Mouse (Mus musculus): ENCODE data around the gene Vmn2r9. TPM values are rescaled to one million over a fixed set of nuclear protein-coding genes. Genes with fewer than 3 reads are reported as not detected.
"Not testable (repeated sequence)": the region's sequence is repeated elsewhere in the genome, so short reads cannot be mapped to it uniquely, and the experiment has no call there.

The Vmn2r9 gene
- total and polyA plus RNA-seq, 3 experiments: not detected

GRCm38 (mm10) chr5:108795263-108795662 lies 57.1 kb downstream of the Vmn2r9 start, which contains the start of gene Tmed11:
Gene Tmed11 (minus strand): TSS chr5:108795363.
- H3K9ac ChIP-seq (ENCODE audit: control insufficient read depth, low read depth, low read length, poor library complexity, severe bottlenecking); H3K4me1 ChIP-seq (ENCODE audit: control insufficient read depth in 1 of 2, insufficient read depth in 2 of 2, low read length in 2 of 2); H3K79me2 ChIP-seq (ENCODE audit: control insufficient read depth, insufficient read depth, low read length, poor library complexity); H3K36me3 ChIP-seq (ENCODE audit: control insufficient read depth in 1 of 2, insufficient read depth in 2 of 2, low read length in 2 of 2); H3K9me3 ChIP-seq (replicated peaks; ENCODE audit: insufficient read depth, low read length); H3K27ac ChIP-seq (ENCODE audit: control insufficient read depth, low read depth, low read length); DNase-seq (ENCODE audit: low read depth, low spot score); H3K27me3 ChIP-seq (ENCODE audit: control insufficient read depth in 1 of 2, insufficient read depth in 2 of 2, low read length in 2 of 2); H3K4me3 ChIP-seq (ENCODE audit: control insufficient read depth in 1 of 2, insufficient read depth in 1 of 2, low read depth in 2 of 2, low read length in 2 of 2): not testable (repeated sequence)

- not testable (repeated sequence) for H3K9me3 ChIP-seq (replicated peaks; ENCODE audit: insufficient read depth, low read length); H3K36me3 ChIP-seq (ENCODE audit: control insufficient read depth in 1 of 2, insufficient read depth in 2 of 2, low read length in 2 of 2); H3K4me3 ChIP-seq (ENCODE audit: control insufficient read depth in 1 of 2, insufficient read depth in 1 of 2, low read depth in 2 of 2, low read length in 2 of 2); H3K9ac ChIP-seq (ENCODE audit: control insufficient read depth, low read depth, low read length, poor library complexity, severe bottlenecking); H3K27me3 ChIP-seq (ENCODE audit: control insufficient read depth in 1 of 2, insufficient read depth in 2 of 2, low read length in 2 of 2); H3K4me1 ChIP-seq (ENCODE audit: control insufficient read depth in 1 of 2, insufficient read depth in 2 of 2, low read length in 2 of 2); H3K27ac ChIP-seq (ENCODE audit: control insufficient read depth, low read depth, low read length); H3K79me2 ChIP-seq (ENCODE audit: control insufficient read depth, insufficient read depth, low read length, poor library complexity)
- peak; percentile 10 for DNase-seq (ENCODE audit: low read depth, low spot score)
- TF ChIP-seq RAD21 (IDR thresholded peaks at IDR 0.05; ENCODE audit: low read depth, low read length) (peak; percentile 15), CTCF (IDR thresholded peaks at IDR 0.05 in 2 of 3, conservative IDR thresholded peaks at IDR 0.05 in 1 of 3; ENCODE audit: control insufficient read depth in 1 of 3, insufficient read depth in 1 of 3, low read depth in 2 of 3, low read length in 3 of 3, poor library complexity in 1 of 3, severe bottlenecking in 1 of 3) (peak; percentile 23 to 44 (median 43); a peak in 5 of 6 replicates), SMC3 (IDR thresholded peaks at IDR 0.05; ENCODE audit: low read depth, low read length) (peak; percentile 37)
Measured at GRCm38 (mm10) chr5:108790385-108790784, 62.0 kb downstream of the Vmn2r9 start.

Other genes starting within 250 kb of the Vmn2r9 start
- 48.5 and 54.9 TPM in 2 replicates for gene Gak, start 222.8 kb downstream of the Vmn2r9 start, total RNA-seq (2012; rRNA removed)
- gene Gak, start 222.8 kb downstream of the Vmn2r9 start, polyA plus RNA-seq (2012; ENCODE audit: insufficient read depth in 1 of 2, insufficient read length in 2 of 2, low read depth in 1 of 2, low replicate concordance in 2 of 2, missing spikeins in 1 of 2): 10 to 100 TPM in 1 of 2 experiments, not detected in 1; 76.4 TPM
- gene Tmem175, start 222.8 kb downstream of the Vmn2r9 start, total RNA-seq (2012; rRNA removed): 19.3 and 22.1 TPM in 2 replicates
- gene Tmem175, start 222.8 kb downstream of the Vmn2r9 start, polyA plus RNA-seq (2012; ENCODE audit: insufficient read depth in 1 of 2, insufficient read length in 2 of 2, low read depth in 1 of 2, low replicate concordance in 2 of 2, missing spikeins in 1 of 2): 10 to 100 TPM in 1 of 2 experiments, not detected in 1; 39.2 TPM
- 1.5 and 1.9 TPM in 2 replicates for gene Idua, start 192.3 kb downstream of the Vmn2r9 start, total RNA-seq (2012; rRNA removed)
- gene Idua, start 192.3 kb downstream of the Vmn2r9 start, polyA plus RNA-seq (2012; ENCODE audit: insufficient read depth in 1 of 2, insufficient read length in 2 of 2, low read depth in 1 of 2, low replicate concordance in 2 of 2, missing spikeins in 1 of 2): 1 to 10 TPM in 1 of 2 experiments, not detected in 1; 9.5 TPM
- gene Dgkq, start 182.9 kb downstream of the Vmn2r9 start, total RNA-seq (2012; rRNA removed): 10.5 and 11.3 TPM in 2 replicates
- 10 to 100 TPM in 1 of 2 experiments, not detected in 1; 11.3 TPM for gene Dgkq, start 182.9 kb downstream of the Vmn2r9 start, polyA plus RNA-seq (2012; ENCODE audit: insufficient read depth in 1 of 2, insufficient read length in 2 of 2, low read depth in 1 of 2, low replicate concordance in 2 of 2, missing spikeins in 1 of 2)
- gene Slc26a1, start 177.0 kb downstream of the Vmn2r9 start, total RNA-seq (2012; rRNA removed): 31.2 and 33.9 TPM in 2 replicates
- gene Slc26a1, start 177.0 kb downstream of the Vmn2r9 start, polyA plus RNA-seq (2012; ENCODE audit: insufficient read depth in 1 of 2, insufficient read length in 2 of 2, low read depth in 1 of 2, low replicate concordance in 2 of 2, missing spikeins in 1 of 2): 10 to 100 TPM in 1 of 2 experiments, not detected in 1; 29.6 TPM
- gene Fgfrl1, start 160.2 kb downstream of the Vmn2r9 start, total RNA-seq (2012; rRNA removed): 13.1 and 16.0 TPM in 2 replicates
- 10 to 100 TPM in 1 of 2 experiments, not detected in 1; 27.3 TPM for gene Fgfrl1, start 160.2 kb downstream of the Vmn2r9 start, polyA plus RNA-seq (2012; ENCODE audit: insufficient read depth in 1 of 2, insufficient read length in 2 of 2, low read depth in 1 of 2, low replicate concordance in 2 of 2, missing spikeins in 1 of 2)
- 0.58 TPM in 1 of 2 replicates, not detected in the other for gene Rnf212, start 77.6 kb downstream of the Vmn2r9 start, total RNA-seq (2012; rRNA removed)
- under 1 TPM in 1 of 2 experiments, not detected in 1; 0.46 TPM for gene Rnf212, start 77.6 kb downstream of the Vmn2r9 start, polyA plus RNA-seq (2012; ENCODE audit: insufficient read depth in 1 of 2, insufficient read length in 2 of 2, low read depth in 1 of 2, low replicate concordance in 2 of 2, missing spikeins in 1 of 2)
- gene Tmed11, start 57.2 kb downstream of the Vmn2r9 start, total RNA-seq (2012; rRNA removed): not detected in 2 replicates
- gene Tmed11, start 57.2 kb downstream of the Vmn2r9 start, polyA plus RNA-seq (2012; ENCODE audit: insufficient read depth in 1 of 2, insufficient read length in 2 of 2, low read depth in 1 of 2, low replicate concordance in 2 of 2, missing spikeins in 1 of 2): not detected
- not detected in 2 replicates for gene Vmn2r8, start 43.8 kb downstream of the Vmn2r9 start, total RNA-seq (2012; rRNA removed)
- gene Vmn2r8, start 43.8 kb downstream of the Vmn2r9 start, polyA plus RNA-seq (2012; ENCODE audit: insufficient read depth in 1 of 2, insufficient read length in 2 of 2, low read depth in 1 of 2, low replicate concordance in 2 of 2, missing spikeins in 1 of 2): not detected
- gene Vmn2r10, start 153.9 kb upstream of the Vmn2r9 start, total RNA-seq (2012; rRNA removed): not detected in 2 replicates
- under 1 TPM in 1 of 2 experiments, not detected in 1; 0.07 TPM for gene Vmn2r10, start 153.9 kb upstream of the Vmn2r9 start, polyA plus RNA-seq (2012; ENCODE audit: insufficient read depth in 1 of 2, insufficient read length in 2 of 2, low read depth in 1 of 2, low replicate concordance in 2 of 2, missing spikeins in 1 of 2)
- gene Vmn2r11, start 207.0 kb upstream of the Vmn2r9 start, total RNA-seq (2012; rRNA removed): not detected in 2 replicates
- not detected for gene Vmn2r11, start 207.0 kb upstream of the Vmn2r9 start, polyA plus RNA-seq (2012; ENCODE audit: insufficient read depth in 1 of 2, insufficient read length in 2 of 2, low read depth in 1 of 2, low replicate concordance in 2 of 2, missing spikeins in 1 of 2)
- not detected in 2 replicates for gene Vmn2r12, start 245.3 kb upstream of the Vmn2r9 start, total RNA-seq (2012; rRNA removed)
- not detected for gene Vmn2r12, start 245.3 kb upstream of the Vmn2r9 start, polyA plus RNA-seq (2012; ENCODE audit: insufficient read depth in 1 of 2, insufficient read length in 2 of 2, low read depth in 1 of 2, low replicate concordance in 2 of 2, missing spikeins in 1 of 2)

All from MEL (cell line).